Mouse (Mus musculus) lung, postnatal 0 days (tissue): ENCODE results near the gene Stx7. TPM values are rescaled to one million over a fixed set of nuclear protein-coding genes. Genes with fewer than 3 reads are reported as not detected.
"Not testable (repeated sequence)": the region's sequence is repeated elsewhere in the genome, so short reads cannot be mapped to it uniquely, and the experiment has no call there.

Experiments
- ATAC-seq: fragments of 200-750 bp; cut with Nextera tagmentation; 2 replicates; pipeline ENCODE4 v1.8.0; 2017; ENCODE audit warnings: moderate library complexity
- DNase-seq: peaks from one replicate; pipeline ENCODE4 v3.0.0-alpha.2; 2016; ENCODE audit warnings: low spot score
- H3K27ac ChIP-seq: fragments of 300-500 bp; sonication (generic); 2 replicates; pipeline ENCODE4 v1.5.1; 2014; ENCODE audit warnings: antibody characterized with exemption, mild to moderate bottlenecking, low read length, mixed read lengths
- H3K27me3 ChIP-seq: fragments of 300-500 bp; sonication (generic); replicated peaks from 2 replicates; pipeline ENCODE4 v1.6.1; 2014; ENCODE audit warnings: low read length, mixed read lengths; ENCODE audit not compliant: insufficient read depth
- H3K36me3 ChIP-seq: fragments of 300-500 bp; sonication (generic); 2 replicates; pipeline ENCODE4 v1.6.1; 2014; ENCODE audit warnings: low read length, mixed read lengths; ENCODE audit not compliant: insufficient read depth
- H3K4me1 ChIP-seq: fragments of 300-500 bp; sonication (generic); 2 replicates; pipeline ENCODE4 v1.6.1; 2014; ENCODE audit warnings: antibody characterized with exemption, low read depth, low read length, mixed read lengths; ENCODE audit not compliant: insufficient read depth
- H3K4me2 ChIP-seq: fragments of 300-500 bp; sonication (generic); replicated peaks from 2 replicates; pipeline ENCODE4 v1.6.1; 2014; ENCODE audit warnings: low read depth, mild to moderate bottlenecking, low read length, moderate library complexity, mixed read lengths
- H3K4me3 ChIP-seq: fragments of 300-500 bp; sonication (generic); 2 replicates; pipeline ENCODE4 v1.5.1; 2014; ENCODE audit warnings: low read depth, low read length
- H3K9ac ChIP-seq: fragments of 300-500 bp; sonication (generic); replicated peaks from 2 replicates; pipeline ENCODE4 v1.6.1; 2014; ENCODE audit warnings: low read depth, mild to moderate bottlenecking
- H3K9me3 ChIP-seq: fragments of 300-500 bp; sonication (generic); 2 replicates; pipeline ENCODE4 v1.6.1; 2016; ENCODE audit warnings: low read length, mixed read lengths
- CTCF ChIP-seq: IDR thresholded peaks from 2 replicates; pipeline ENCODE4 v1.5.1; 2016; ENCODE audit warnings: antibody characterized with exemption, mild to moderate bottlenecking
- EP300 ChIP-seq: IDR thresholded peaks from 2 replicates; pipeline ENCODE4 v1.6.1; 2016; ENCODE audit warnings: antibody characterized with exemption, mild to moderate bottlenecking, control low read depth
- WGBS: fragments of 180-500 bp; shearing (Covaris S2); extraction: QIAGEN DNeasy Blood & Tissue Kit; methylation state at CpG from one replicate; pipeline ENCODE4 v1.1.7; 2014; 5-methylcytosine and 5-hydroxymethylcytosine counted together
- polyA plus RNA-seq: library from polyadenylated mRNA; unstranded; fragments of >200 nt; fragmentation: Nextera tagmentation; extraction: Ambion mirVana; gene quantifications from 2 replicates; pipeline ENCODE4 v1.2.1, GENCODE M21; 2015

Gene Stx7
- polyA plus RNA-seq: 128 and 141 TPM in 2 replicates

DNA sequence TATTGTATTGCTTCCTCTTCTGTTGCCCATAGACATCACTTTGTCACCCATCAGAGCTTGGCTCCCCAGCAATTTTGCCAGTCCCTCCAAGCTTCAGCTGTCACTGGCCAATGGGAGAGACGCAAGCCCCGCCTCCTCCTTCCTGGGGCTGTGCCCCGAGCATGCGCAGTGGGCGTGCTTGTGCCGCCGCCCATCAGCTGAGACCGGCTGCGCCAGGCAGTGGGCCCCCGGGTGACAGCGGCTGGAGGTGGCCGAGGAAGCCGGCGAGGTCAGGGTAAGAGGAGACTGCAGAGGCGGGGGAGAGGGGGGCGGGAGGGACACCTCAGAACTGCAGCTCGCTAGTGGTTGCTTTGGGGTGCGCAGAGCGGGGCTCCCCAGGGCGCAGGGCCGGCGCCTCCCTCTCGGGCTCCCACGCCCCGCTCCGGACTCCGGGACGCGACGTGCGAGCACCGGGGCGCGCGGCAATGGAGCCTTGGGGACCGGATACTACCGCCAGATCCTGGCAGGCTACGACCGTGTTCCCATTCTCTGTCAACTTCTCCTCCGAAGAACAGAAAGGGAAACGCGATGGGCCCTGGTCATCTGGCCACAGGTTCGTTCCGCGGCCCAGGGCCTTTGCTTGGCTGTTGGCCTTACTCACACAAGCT lies at the start of gene Stx7:
Gene Stx7, plus strand, starts transcription at position 168 of the 647 bp plus-strand sequence.
- ATAC-seq (peak; percentile 99), DNase-seq (peak; percentile 98)
- Histone ChIP-seq H3K27ac (peak within 1 kb of the TSS; percentile 80), H3K4me2 (peak within 1 kb of the TSS; percentile 59), H3K27me3 (no peaks in the 10 kb centered on the region), H3K4me1 (0 out of 2 replicates have a peak, but pooled peaks cover 4% of the 10 kb centered on the region), H3K4me3 (peak within 1 kb of the TSS; percentile 63), H3K9me3 (no peaks in the 10 kb centered on the region), H3K9ac (peak within 1 kb of the TSS; percentile 62), H3K36me3 (no peaks in the 10 kb centered on the region)
- TF ChIP-seq CTCF (no peak), EP300 (no peak)
- under 1% methylated on average over 43 of the region's 45 CpGs for WGBS

DNA sequence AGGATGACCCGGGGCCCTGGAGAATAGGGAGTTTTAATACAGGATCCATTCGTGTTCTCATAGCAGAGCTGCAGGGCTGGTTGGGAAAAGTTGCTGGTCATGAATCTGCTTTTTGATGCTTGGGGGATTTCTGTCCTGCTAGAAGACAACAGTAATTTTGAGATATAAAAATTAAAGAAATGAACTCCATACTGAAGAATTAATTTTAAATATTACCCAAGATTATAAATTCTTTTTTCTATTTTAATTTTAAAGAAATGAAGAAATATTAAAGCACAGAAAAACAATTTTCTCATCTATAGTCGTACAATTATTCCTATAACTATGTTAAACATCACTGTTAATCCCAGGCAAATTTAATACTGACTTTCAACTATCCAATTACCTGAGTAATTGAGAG lies 47.3 kb upstream of the Stx7 start, which contains the start of gene Taar8c:
Gene Taar8c, minus strand, starts transcription at position 101 of the 400 bp plus-strand sequence.
- not testable (repeated sequence) for H3K36me3 ChIP-seq, DNase-seq, ATAC-seq, H3K4me3 ChIP-seq, H3K4me1 ChIP-seq, H3K27me3 ChIP-seq, H3K4me2 ChIP-seq, H3K9ac ChIP-seq, H3K27ac ChIP-seq, H3K9me3 ChIP-seq
- 77% methylated on average over 1 of the region's 3 CpGs for WGBS

DNA sequence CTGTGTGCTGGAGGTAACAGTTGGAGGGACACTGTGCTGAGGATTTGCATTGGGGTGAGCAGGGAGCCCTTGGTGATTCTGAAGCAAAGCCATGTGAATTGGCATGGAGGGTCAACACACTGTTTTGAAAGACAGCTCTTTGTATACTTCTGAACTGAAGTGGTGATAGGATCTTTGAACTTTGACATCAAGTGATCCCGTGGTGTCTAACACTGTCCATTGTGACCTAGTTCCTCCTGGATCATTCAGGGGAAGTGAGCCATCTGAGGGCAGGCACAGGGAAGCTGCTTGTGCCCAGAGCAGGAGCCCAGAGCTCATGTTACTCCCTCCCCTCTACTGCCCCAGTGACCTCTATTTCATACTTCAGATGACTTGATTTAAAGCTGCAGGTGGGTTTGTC lies 45.8 kb upstream of the Stx7 start:
- H3K4me1 ChIP-seq, H3K36me3 ChIP-seq, DNase-seq, H3K27ac ChIP-seq, ATAC-seq, H3K9ac ChIP-seq, H3K4me2 ChIP-seq, H3K27me3 ChIP-seq, H3K4me3 ChIP-seq, H3K9me3 ChIP-seq: not testable (repeated sequence)
- 0% methylated on average over 1 of the region's 1 CpGs for WGBS

DNA sequence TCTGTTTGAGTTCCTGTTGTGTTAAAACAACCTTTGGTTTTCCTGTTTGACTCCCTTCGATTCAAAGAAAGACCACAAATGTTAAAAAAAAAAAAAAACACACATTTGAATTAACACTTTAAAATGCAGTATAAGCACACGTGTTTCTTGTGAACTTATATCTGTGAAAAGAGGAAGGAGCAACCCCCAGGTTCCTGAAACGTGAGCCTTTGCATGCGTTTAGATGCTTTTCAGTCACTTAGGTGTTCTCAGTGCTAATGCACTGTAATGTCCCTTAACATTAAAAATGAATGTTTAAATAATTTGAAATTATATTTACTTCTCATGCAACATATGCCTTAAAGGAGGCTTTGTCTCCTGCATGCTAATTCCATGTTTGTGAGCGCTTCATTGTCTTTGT lies 41.4 kb upstream of the Stx7 start:
- H3K27me3 ChIP-seq: no peaks in the 10 kb centered on the region
- H3K27ac ChIP-seq: no peak overlapping the region
- H3K4me3 ChIP-seq: no peak overlapping the region
- H3K36me3 ChIP-seq: no peaks in the 10 kb centered on the region
- ATAC-seq: no peak
- WGBS: 61% methylated on average over 5 of the region's 5 CpGs
- no peak overlapping the region for H3K4me2 ChIP-seq
- H3K9me3 ChIP-seq: no peaks in the 10 kb centered on the region
- no peak overlapping the region for H3K9ac ChIP-seq
- no peaks in the 10 kb centered on the region for H3K4me1 ChIP-seq
- DNase-seq: no peak
- TF ChIP-seq CTCF: no peak
- TF ChIP-seq EP300: no peak

DNA sequence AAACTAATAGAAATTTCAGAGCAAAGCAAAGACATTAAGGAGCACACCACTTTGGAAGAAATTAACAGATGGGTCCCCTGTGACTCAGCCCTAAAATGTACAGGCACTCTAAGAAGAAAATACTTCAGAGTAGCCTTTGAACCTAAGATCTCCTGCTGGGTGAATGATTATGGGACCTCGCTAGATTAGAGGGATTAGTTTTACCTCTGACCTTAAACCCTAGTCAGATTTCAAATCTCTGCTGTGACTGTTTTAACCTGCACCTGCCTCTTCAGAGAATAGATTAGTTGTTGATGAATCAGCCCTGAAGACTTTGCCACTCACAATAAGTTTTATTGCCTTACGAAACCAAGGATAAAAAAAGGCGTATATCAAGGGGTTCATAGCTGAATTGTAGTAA lies 40.9 kb upstream of the Stx7 start:
- no peak overlapping the region for H3K9ac ChIP-seq
- no peaks in the 10 kb centered on the region for H3K4me1 ChIP-seq
- no peak for TF ChIP-seq CTCF
- TF ChIP-seq EP300: no peak
- 72% methylated on average over 3 of the region's 3 CpGs for WGBS
- H3K27ac ChIP-seq: no peak overlapping the region
- no peak overlapping the region for H3K4me2 ChIP-seq
- H3K4me3 ChIP-seq: no peak overlapping the region
- DNase-seq (no peak), ATAC-seq (no peak)
- no peaks in the 10 kb centered on the region for H3K27me3 ChIP-seq
- no peaks in the 10 kb centered on the region for H3K9me3 ChIP-seq
- no peaks in the 10 kb centered on the region for H3K36me3 ChIP-seq

DNA sequence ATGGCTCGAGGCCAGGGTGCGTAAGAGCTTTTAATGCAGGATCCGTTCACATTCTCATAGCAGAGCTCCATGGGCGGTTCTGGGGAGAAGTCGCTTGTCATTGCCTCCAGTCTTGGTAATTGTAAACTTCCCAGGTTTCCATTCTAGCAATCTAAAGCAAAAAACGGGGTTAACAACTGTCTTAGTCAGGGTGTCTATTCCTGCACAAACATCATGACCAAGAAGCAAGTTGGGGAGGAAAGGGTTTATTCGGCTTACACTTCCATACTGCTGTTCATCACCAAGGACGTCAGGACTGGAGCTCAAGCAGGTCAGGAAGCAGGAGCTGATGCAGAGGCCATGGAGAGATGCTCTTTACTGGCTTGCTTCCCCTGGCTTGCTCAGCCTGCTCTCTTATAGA lies 39.7 kb upstream of the Stx7 start, which contains the start of gene Taar9:
Gene Taar9, minus strand, starts transcription at position 101 of the 400 bp plus-strand sequence.
- not testable (repeated sequence) for H3K36me3 ChIP-seq, ATAC-seq, H3K27me3 ChIP-seq, H3K4me1 ChIP-seq, H3K9ac ChIP-seq, H3K9me3 ChIP-seq, H3K4me3 ChIP-seq, DNase-seq, H3K4me2 ChIP-seq, H3K27ac ChIP-seq
- WGBS: 74% methylated on average over 8 of the region's 8 CpGs
